Mouse (Mus musculus): ENCODE measurements around the gene Chic2.

The Chic2 gene

DNA sequence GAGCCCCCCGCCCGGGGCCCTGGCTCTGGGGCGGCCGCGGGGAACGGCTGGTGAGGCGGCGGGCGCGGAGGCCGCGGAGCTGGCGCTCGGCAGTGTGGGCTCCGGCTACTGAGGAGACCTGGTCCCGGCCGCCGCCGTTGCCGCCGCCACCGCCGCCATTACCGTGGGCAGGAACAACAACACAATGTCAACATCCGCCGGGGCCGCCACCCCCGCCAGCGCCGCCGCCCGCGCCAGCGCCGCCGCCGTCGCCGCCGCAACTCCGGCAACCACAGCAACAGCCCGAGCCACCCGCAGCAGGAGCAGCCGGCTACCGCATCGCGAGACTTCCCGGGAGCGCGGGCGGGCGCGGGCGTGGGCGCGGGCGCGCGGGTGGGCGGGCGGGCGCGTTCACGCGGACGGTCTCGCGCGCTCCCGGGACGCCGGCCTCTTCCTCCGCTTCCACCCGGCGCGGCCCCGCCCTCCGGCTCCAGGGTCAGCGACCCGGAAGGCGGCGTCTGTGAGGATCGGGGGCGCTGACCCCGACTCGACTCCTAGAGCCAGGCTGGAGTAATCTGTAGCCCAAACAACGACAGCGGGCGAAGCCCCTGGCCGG is at the start of gene Chic2:
TSS of gene Chic2 (minus strand) at position 465 of the 595 bp plus-strand sequence.
- peak; percentile 100 for DNase-seq

DNA sequence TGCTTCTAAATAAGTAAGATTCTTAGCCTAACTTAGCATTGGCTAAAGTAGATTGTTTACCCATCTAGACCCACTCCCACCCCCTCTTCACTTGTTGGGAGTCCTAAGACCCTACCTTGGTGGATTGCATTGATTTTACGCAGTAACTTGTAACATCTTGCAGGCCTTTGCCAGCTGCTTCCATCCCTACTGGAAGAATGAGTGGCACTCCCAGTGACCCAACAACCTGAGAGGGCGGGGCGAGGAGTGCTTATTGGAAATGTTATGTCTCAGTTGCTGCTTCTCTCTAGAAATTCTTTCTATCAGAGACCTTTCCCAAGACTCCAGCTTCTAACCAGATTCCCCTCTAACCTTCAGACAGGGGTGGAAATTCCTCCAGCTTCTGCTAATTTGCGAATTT is 41.3 kb upstream of the Chic2 start:
- no peak for DNase-seq

DNA sequence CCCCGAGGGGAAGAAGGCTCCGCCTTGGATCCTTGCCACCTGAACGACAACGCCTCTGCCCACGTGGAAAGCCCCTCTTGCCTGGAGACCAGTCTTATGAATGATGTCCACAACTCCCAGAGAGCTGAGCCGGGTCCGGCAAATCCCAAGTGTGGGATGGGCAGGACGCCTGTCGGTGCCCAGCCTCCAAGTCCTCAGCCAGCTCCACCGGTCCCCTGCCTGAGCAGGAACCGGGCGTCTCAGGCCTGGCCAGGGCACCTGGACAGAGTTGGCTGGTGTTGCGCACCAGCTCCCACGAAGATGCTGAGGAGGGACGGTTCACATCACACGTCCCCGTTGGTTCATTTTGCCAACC is 40.9 kb upstream of the Chic2 start:
- peak; percentile 90 for DNase-seq

DNA sequence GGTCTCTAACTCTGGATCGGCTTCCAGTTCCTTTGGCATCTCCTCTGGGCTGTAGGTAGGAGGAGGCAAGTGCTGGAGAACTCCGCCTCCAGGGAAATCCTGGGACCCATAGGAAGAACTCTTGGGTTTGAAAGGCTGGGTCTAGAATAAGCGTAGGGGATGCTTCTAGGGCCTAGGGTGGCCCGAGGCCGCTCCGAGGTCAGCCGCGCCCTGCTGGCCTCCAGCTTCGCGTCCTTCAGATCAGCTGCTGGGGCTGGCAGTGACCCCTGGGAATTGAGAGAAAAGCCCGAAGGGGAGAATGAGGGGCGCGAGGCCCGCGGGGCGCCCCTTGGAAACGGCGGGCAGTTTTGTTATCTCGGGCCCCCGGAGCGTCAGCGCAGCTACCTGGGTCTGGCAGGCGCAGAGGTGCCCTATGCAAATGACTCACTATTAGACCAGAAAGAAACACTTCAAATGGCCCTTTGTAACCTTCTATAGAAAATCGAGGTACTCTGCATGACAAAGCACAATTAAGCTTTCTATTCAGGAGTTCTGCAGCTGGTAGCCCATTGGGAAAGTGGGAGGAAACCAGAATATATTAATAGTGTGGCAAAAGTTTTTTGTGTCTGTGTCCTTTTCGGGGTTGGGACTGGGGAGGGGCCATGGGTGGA is 40.4 kb upstream of the Chic2 start:
- peak; percentile 37 for DNase-seq

DNA sequence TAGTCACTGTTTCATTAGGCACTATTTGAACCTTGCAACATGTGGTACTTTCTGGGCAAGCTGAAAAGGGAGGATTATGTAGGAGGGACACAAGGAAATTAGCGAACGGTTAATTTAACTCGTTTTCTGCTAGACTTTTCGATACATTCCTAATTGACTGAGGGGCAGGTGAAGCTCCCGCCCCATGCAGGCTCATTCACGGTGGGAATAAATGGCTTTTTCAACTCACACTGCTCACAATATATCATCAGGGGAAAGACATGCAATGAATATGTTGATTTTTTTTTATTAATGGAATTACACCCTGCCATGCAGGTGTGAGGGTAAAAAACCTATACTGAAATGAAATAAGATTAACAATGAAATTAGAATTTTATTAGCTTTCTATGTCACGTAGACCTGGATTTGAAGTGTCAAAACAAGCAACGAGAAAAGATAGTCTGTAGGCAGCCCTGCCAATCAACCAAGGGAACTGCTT is 39.9 kb upstream of the Chic2 start:
- no peak for DNase-seq

DNA sequence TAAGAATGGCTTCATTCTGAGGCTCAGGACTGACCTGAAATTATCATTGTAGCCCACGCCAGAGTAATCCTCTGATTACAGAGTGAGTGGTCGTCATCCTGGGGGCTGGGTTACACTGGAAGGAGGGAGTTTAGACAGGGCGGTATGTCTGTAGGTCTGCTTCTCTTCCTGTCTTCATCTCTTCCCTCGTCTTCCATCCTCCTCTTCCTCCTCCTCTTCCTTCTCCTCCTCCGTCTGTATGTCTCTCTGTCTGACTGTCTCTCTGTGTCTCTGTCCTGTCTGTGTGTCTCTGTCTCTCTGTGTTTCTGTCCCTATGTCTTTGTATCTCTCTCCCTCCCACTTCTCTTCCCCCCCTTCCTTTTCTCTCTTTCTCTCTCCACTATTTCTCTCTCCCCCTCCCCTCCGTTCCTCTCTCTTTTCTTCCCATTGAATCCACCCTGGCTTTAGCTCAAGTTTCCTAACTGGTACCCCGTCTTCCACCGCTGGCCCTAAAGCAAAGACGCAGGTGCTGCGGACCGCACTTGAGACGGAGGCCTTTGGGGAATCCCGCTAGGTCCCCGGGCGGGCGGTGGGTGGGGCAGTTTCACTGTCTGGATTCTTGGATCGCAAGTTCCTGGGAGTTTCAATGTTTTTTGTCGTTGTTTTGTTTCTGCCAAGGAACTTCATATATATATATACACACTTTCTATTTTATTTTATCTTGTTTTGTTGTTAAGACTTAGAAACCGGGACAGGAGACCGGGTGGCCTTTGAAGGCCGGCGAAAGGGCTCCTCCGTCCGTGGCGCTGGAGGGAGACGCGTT is 39.2 kb upstream of the Chic2 start:
- DNase-seq, result no peak

DNA sequence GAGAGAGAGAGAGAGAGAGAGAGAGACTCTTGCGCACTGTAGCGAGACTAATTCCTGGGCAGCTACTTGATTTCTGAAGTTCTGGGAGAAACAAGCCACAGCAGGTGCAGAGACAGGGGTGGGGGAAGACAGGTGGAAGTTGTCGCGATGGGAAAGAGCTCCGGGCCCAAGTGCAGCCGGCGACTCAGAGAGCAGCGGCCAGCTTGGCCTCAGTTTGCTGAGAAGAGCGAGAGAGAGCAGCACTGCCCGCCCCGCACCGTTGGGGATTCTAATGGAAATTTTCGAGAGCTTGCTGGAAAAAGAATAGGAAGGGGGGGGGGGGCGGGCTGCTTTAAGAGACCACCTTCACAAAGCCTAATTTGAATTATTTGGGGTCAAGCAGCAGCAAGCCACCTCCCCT is 38.5 kb upstream of the Chic2 start:
- no peak for DNase-seq

DNA sequence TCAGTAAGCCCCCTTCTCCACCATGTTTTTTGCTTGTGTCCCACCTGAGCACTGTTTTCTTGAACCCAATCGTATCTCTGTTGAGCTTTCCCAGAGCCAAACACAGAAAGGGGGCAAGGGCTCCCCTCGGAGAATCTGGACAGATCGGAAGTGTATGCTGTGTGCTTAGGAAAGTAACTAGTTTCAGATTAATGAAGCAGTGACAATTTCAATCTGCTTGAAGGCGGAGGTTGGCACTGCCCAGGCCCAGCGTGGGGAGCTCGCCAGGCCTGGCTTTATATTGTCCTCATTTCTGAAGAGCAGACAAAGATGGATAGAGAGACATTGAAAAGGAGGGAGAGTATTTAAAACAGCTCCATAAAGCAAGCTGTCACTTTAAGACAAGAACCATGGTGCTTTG is 37.9 kb upstream of the Chic2 start:
- DNase-seq, result no peak

DNA sequence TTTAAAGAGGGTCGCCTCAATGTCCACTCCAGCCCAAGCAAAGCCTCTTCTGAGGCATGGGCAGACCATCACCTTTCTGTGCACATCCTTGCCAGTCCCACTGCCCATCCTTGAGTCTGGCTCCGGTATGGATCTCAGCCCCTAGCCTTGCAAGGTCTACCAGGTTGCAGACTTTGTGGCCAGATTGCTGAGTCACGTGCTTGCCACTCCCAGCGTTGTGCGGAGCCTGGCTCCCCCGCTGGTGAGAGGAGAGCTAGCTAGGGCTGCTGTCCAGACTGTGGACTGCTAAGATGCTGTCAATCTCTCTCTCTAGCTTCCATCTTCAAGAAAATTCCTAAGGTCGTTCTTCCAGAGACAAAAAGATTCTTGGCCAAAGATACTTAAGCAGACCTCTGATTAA is 35.0 kb upstream of the Chic2 start:
- peak; percentile 88 for DNase-seq

DNA sequence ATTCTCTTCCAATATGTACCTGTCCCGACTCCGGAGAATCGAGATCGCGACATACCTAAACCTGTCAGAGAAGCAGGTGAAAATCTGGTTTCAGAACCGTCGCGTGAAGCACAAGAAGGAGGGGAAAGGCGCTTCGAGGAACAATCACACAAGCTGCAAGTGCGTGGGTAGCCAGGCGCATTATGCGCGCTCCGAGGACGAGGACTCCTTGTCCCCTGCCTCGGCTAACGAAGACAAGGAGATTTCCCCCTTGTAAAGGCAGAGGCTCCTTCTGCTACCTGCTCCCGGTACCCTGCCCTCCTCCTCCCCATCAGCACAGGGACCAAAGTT is 32.4 kb upstream of the Chic2 start:
- DNase-seq, result peak; percentile 64

DNA sequence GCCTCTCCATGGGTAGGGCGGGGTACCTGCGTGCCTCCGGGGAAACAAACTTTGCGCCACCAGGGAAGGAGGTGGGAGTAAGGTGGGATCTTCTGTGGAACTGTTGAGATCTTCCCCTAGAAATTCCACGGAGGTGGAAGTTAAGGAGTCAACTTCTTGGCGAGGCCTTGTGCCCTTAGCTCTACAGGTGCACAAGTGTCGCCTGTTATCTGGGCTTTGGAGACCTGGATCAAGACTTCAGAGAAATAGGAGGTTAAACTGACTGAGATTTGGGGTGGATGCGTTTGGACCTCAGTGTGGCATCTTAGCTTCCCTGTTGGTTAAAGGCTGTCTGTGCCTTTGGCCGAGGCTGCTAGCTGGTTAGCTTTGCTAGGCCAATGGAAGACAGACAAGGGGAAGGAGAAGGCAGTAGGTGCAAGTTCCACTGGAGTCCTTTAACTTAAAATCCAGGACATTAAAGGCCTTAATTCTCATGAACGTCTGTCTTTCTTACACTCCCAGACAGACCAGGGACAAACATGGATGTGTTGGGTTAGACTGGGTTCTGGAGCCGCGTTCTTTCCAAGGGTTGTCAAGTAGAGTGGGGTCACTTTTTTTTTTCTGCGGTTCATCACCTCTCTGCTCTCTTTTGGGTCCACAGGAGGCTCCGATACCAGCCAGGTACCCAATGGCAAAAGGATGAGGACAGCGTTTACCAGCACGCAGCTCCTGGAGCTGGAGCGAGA is 31.9 kb upstream of the Chic2 start:
- peak; percentile 23 for DNase-seq

DNA sequence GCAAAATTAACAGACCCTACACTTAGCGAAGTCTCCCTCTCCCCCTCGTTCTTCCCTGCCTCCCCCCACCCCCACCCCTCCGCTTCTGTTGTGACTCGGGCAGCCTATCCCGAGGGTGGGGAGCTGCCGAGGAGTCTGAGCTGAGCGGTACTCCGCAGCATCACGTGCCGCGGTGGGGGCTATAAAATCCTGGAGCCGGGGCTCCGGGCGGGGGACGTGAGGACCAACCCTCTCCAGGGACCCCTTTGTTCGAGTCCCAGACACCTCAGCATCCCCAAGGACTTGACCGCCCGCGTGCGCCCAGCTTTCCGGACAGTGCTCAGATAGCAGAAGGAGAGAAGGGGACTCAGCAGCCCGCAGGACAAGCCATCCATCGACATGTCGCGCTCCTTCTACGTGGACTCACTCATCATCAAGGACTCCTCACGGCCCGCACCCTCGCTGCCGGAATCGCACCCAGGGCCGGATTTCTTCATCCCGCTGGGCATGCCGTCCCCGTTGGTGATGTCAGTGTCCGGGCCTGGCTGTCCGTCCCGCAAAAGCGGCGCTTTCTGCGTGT is 30.9 kb upstream of the Chic2 start, which contains the start of gene Gsx2:
TSS of gene Gsx2 (plus strand) at position 219 of the 559 bp plus-strand sequence.
- DNase-seq, result peak; percentile 79

DNA sequence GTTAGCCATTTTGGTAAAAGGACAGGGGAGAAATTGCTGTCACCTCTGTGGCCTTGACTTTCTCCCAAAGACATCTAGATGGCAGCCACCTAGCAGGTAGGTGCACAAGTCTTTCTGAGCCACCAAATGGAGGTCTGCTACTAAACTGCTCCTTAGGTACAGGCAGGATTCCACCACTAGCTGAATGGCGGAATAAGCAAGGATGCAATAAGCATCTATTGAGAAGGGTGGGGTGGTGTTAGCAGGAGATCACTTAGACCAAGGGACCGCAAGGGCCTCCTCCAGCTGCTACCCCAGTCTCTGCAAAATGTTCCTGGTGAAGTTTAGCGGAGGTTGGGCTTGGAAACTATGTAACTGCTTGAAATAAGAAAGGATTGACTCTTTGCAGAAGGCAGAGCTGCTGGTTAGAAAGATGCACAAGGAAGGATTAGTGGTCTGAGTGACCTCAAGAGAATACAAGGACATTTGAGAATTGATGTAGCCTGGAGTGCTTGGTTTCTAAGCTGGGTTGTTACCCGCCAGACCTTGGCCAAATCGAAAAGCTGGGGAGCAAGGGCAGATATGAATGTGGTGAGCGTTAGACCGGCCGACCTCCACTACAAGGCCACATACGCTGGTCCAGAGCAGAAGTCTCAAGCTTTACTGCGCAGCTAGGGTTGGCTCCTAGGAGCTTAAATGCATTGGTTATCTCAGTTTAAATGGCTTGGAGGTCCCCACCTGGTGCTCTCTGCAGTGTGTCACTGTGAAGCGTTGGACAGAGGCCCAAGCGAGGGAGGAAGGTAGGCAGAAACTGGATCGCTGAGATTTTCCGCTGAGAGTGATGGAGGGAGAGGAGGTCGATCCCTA is 30.2 kb upstream of the Chic2 start:
- DNase-seq, result peak; percentile 50

DNA sequence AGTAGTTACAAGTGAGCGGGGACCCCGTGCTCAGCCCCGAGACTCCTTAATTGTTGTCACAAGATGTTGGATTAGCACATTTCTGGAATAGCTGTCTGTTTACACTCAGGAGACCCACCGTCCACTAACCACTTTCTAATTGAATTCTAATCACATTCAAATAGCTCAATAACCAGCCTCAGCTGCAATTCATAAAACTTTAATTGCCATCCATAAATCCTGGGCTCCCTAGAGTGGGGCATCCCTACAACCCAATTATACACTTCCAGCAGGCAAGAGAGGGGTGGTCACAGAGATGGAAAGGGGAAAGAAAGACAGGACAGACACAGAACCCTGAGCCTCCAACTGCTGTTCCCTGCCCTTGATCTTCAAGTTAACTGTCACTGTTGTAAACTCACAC is 29.6 kb upstream of the Chic2 start:
- peak; percentile 40 for DNase-seq

DNA sequence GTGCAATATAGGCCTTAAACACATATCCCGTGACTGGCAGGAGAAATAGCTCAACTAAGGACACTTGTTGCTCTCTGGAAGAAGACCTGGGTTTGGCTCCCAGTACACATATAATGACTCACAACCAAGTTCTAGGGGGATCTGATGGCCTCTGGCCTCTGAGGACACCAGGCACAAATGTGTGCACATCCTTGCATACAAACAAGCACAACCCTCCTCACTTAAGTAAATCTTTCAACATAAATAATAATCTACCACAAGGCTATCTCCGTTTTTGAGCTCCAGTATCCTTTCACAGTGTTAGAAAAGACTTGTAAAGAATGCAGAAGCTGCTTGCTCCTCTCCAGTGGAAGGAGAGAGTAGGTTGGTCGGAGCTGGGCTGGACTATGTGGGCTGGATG is 29.1 kb upstream of the Chic2 start:
- no peak for DNase-seq

DNA sequence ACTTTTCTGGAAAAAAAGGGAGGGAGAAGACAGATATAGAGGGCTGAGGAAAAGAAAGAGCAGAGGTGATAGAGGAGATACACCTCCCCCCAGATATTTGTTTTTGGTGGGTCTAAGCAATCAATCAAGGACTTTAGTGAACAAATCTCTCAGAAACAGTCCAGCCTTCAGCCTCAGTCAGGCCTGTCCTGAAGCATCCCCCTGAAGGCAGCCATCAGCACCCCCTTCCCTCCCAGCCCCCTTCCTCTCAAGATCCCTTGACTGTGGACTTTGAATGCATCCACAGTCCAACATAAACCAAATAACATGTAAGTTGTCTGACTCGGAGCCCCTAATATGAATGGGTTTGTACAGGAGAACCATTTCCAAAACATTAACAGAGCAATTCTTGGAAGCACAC is 28.6 kb upstream of the Chic2 start:
- DNase-seq, result no peak

DNA sequence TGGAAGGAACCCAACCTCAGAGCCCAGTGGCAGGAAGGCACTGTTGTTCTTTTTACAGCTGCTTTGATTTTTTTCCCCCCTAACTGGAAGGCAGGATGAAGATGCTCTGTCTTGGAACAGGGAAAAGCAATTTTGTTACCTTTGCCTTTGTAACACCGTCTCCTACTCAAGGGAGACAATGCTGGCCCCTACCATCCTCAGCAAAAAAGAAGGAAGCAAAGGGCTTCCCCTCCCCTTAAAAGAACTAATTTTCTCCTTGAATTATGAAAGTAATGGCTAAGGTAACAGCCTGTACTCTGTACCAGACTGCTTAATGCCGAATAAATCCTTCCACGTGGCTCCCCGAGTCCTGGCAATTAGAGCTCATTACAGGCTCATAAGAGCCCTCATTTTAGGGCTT is 28.0 kb upstream of the Chic2 start:
- DNase-seq, result no peak

DNA sequence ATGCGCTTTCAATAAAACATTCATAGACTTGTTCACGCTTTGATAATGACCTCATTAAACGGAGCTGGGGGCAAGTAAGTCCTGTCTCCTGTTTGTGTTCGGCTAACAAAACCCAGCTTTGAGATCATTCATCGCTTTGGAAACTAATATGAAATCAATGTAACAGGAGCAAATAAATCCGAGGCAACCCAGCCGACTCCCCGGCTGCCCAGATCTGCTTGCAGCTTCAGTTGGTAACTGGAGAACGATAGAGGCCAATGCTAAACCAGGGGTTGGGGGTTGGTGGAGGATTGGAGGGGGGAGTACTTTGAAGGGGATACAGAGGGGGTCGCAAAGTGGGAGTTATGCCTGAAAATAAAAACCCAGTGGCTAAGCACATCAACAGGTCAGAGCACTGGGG is 27.4 kb upstream of the Chic2 start:
- DNase-seq, result peak; percentile 56

DNA sequence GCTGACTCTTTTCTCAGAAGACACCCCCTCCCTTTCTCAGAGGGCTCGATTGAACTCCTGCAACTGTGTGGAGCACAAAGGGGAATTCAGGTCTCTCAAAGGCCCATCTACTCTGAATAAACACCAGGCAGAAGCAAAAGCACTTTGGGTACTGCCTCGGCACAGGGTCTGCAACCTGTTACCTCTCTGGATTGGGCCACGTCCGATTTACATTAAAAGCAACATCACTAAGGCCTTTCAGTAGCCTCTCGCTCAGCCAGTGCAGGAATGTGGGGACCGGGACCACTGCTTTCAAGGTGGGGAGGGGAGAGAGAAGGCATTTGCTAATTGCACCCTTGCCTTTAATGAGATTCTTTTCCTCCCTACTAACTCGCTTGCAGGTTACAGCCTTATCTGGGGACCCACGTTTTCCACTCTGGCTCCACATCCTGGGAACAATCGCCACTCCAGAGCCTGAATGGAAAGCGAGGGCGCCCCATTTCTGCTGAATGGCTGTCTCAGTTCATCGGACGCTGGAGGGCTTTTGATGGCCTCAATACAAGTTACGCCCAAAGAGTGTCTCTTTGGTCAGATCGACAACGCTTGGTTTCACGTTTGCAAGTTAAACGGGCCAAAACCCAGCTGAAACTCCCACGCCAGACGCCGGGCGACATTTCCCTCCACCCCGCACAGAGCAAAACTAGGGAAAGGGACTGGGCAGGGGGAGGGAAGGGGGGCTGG is 26.2 kb upstream of the Chic2 start:
- peak; percentile 82 for DNase-seq

DNA sequence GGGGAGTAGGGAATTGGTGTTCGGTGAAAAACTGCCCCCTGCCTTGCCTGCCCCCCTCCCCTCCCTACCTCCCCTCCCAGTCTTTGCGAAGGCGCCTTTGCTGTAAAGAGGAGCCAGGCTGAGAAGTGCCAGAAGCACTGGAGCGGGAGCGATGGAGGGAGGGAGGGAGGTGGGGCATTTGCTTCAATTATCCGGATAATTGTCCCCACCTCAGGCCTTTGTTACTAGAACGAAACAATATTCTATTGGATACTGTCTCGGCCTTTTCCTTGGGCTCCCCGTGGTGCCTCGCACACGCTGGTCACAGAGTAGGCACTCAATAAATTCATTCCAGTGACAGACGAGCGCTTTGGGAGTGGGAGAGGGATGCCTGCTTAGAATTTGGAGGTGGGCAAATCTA is 25.6 kb upstream of the Chic2 start:
- DNase-seq, result peak; percentile 64

DNA sequence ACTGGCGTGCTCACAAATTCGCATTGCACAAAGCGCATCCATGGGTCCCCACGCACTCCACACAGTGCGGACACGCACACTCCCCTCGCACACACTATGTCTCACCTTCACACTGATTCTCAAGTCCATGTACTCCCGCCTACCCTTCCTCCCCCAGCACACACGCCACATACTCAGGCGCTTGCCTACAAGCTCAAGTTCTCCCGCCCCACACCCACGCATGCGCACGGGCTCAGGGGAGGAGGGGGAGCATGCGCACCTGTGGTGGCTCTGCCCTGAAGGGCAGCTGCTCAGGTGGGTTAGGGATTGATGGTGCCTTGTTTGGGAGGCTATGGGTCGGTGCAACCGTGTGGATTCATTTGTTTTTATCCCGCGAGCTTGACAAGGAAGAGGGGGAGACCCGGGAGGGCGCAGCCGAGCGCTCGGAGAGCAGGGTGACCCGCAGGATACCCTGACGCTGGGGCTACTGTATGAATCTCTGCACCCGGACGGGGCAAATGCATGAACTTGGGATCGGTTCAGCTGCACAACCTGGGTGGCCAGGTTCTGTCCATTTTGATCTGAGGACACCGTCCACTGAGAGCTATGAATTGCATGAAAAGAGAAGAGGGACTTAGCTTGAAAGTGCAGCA is 22.7 kb upstream of the Chic2 start:
- DNase-seq, result peak; percentile 92
